Mouse (Mus musculus) gastrocnemius, adult 8-10 months (tissue): Measurements from ENCODE around the gene Ptgdr2. TPM values are rescaled to one million over a fixed set of nuclear protein-coding genes. Genes with fewer than 3 reads are reported as not detected.

Experiments used
- DNase-seq, 2 experiments: peaks; one replicate each; pipeline ENCODE4 v3.0.0; 2022; ENCODE audit warnings: low spot score in 2 of 2
- total RNA-seq, 4 experiments: library from RNA; stranded (reverse); gene quantifications; 2 replicates each; pipeline ENCODE4 v1.2.4; 2022

The Ptgdr2 gene
- not detected for total RNA-seq

- DNase-seq = no peak
Measured at GRCm38 (mm10) chr19:10937110-10937563, at the start of gene Ptgdr2. Gene Ptgdr2 (plus strand): TSS chr19:10937160.

GRCm38 (mm10) chr19:10892201-10892600 lies 44.8 kb upstream of the Ptgdr2 start:
- no peak for DNase-seq

- peak; percentile 95 to 97 for DNase-seq
Measured at GRCm38 (mm10) chr19:10895016-10895528, 41.9 kb upstream of the Ptgdr2 start, which contains the start of gene Prpf19. Gene Prpf19 (plus strand): TSS chr19:10895231.

- DNase-seq = no peak
Measured at GRCm38 (mm10) chr19:10895708-10896107, 41.3 kb upstream of the Ptgdr2 start.

- no peak for DNase-seq
Measured at GRCm38 (mm10) chr19:10896849-10897248, 40.1 kb upstream of the Ptgdr2 start.

- DNase-seq = no peak
Measured at GRCm38 (mm10) chr19:10897491-10897890, 39.5 kb upstream of the Ptgdr2 start.

- DNase-seq = peak; percentile 51 to 70
Measured at GRCm38 (mm10) chr19:10900315-10900714, 36.6 kb upstream of the Ptgdr2 start.

GRCm38 (mm10) chr19:10901046-10901445 lies 35.9 kb upstream of the Ptgdr2 start:
- no peak for DNase-seq

GRCm38 (mm10) chr19:10904512-10904911 lies 32.4 kb upstream of the Ptgdr2 start:
- DNase-seq = no peak

GRCm38 (mm10) chr19:10904927-10905727 lies 31.8 kb upstream of the Ptgdr2 start:
- DNase-seq = peak; percentile 78 to 87

GRCm38 (mm10) chr19:10905728-10906000 lies 31.3 kb upstream of the Ptgdr2 start:
- no peak for DNase-seq

- peak; percentile 39 to 42 for DNase-seq
Measured at GRCm38 (mm10) chr19:10907891-10908290, 29.1 kb upstream of the Ptgdr2 start.

GRCm38 (mm10) chr19:10909087-10909721 lies 27.8 kb upstream of the Ptgdr2 start:
- no peak for DNase-seq

GRCm38 (mm10) chr19:10914291-10914690 lies 22.7 kb upstream of the Ptgdr2 start:
- no peak for DNase-seq

GRCm38 (mm10) chr19:10914870-10915269 lies 22.1 kb upstream of the Ptgdr2 start:
- DNase-seq = no peak

- no peak for DNase-seq
Measured at GRCm38 (mm10) chr19:10916506-10916905, 20.5 kb upstream of the Ptgdr2 start.

GRCm38 (mm10) chr19:10918321-10918991 lies 18.5 kb upstream of the Ptgdr2 start:
- DNase-seq = no peak

GRCm38 (mm10) chr19:10920532-10920931 lies 16.4 kb upstream of the Ptgdr2 start, which contains the start of gene Zp1:
Gene Zp1 (minus strand): TSS chr19:10920632.
- no peak for DNase-seq

GRCm38 (mm10) chr19:10921058-10921457 lies 15.9 kb upstream of the Ptgdr2 start:
- no peak for DNase-seq

GRCm38 (mm10) chr19:10924220-10924619 lies 12.7 kb upstream of the Ptgdr2 start:
- no peak for DNase-seq

GRCm38 (mm10) chr19:10926123-10926621 lies 10.8 kb upstream of the Ptgdr2 start:
- DNase-seq = no peak

GRCm38 (mm10) chr19:10926666-10927065 lies 10.3 kb upstream of the Ptgdr2 start:
- no peak for DNase-seq
